Mouse (Mus musculus) heart, embryonic 15.5 days (tissue): ENCODE results near the gene Ndufb6. TPM values are rescaled to one million over a fixed set of nuclear protein-coding genes. Genes with fewer than 3 reads are reported as not detected.

Experiments used
- ATAC-seq: fragments of 200-750 bp; cut with Nextera tagmentation; replicated peaks from 2 replicates; pipeline ENCODE4 v1.8.0; 2017; ENCODE audit warnings: low read depth, moderate TSS enrichment; ENCODE audit not compliant: insufficient number of reproducible peaks, insufficient read depth, low FRiP score
- H3K27ac ChIP-seq: fragments of 300-500 bp; sonication (generic); 2 replicates; pipeline ENCODE4 v1.5.1; 2015; ENCODE audit warnings: mild to moderate bottlenecking, inconsistent platforms
- H3K27me3 ChIP-seq: fragments of 300-500 bp; sonication (generic); 2 replicates; pipeline ENCODE4 v1.6.1; 2015; ENCODE audit warnings: inconsistent platforms
- H3K36me3 ChIP-seq: fragments of 300-500 bp; sonication (generic); 2 replicates; pipeline ENCODE4 v1.6.1; 2015; ENCODE audit warnings: mild to moderate bottlenecking, inconsistent platforms
- H3K4me1 ChIP-seq: fragments of 300-500 bp; sonication (generic); replicated peaks from 2 replicates; pipeline ENCODE4 v1.6.1; 2015; ENCODE audit warnings: inconsistent platforms
- H3K4me2 ChIP-seq: fragments of 300-500 bp; sonication (generic); 2 replicates; pipeline ENCODE4 v1.6.1; 2015; ENCODE audit warnings: inconsistent platforms, mild to moderate bottlenecking, moderate library complexity
- H3K4me3 ChIP-seq: fragments of 300-500 bp; sonication (generic); 2 replicates; pipeline ENCODE4 v1.5.1; 2015; ENCODE audit warnings: mild to moderate bottlenecking, inconsistent platforms
- H3K9ac ChIP-seq: fragments of 300-500 bp; sonication (generic); 2 replicates; pipeline ENCODE4 v1.6.1; 2015; ENCODE audit warnings: mild to moderate bottlenecking, inconsistent platforms
- H3K9me3 ChIP-seq: fragments of 300-500 bp; sonication (generic); replicated peaks from 2 replicates; pipeline ENCODE4 v1.6.1; 2016; ENCODE audit warnings: inconsistent platforms
- WGBS: fragments of 180-500 bp; shearing (Covaris S2); methylation state at CpG from one replicate; pipeline ENCODE4 v1.1.7; 2015; ENCODE audit warnings: mixed read lengths; 5-methylcytosine and 5-hydroxymethylcytosine counted together
- polyA plus RNA-seq: library from polyadenylated mRNA; unstranded; fragments of >200 nt; fragmentation: Nextera tagmentation; extraction: Ambion mirVana; gene quantifications from 2 replicates; pipeline ENCODE4 v1.2.1, GENCODE M21; 2015

Ndufb6 gene
- polyA plus RNA-seq, 1 experiment from 2014 or later, result 594 TPM

DNA sequence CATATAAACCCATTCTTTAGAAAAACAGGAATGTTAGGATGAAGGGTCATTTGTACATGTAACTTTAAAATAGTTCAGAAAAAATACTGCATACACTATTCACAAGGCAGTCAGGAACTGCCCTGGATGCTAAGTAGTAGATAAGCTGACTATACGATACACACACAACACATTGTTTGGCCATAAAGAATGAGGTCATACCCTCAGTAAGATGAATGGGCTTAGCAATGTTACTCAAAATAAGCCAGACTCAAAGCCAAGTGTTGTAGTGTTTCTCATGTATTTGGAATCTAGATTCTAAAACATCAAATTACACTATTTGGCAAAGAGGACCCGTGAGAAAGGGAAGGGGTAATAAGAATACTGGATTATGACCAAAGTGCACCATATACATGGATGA, 25.5 kb downstream of the Ndufb6 start:
- H3K4me2 ChIP-seq, result no peak overlapping the region
- H3K36me3 ChIP-seq, result peaks cover 7% of the 10 kb centered on the region; the same call in 1 of the 2 replicates
- H3K9me3 ChIP-seq, result no peaks in the 10 kb centered on the region
- no peak overlapping the region for H3K27ac ChIP-seq
- no peak for ATAC-seq
- no peaks in the 10 kb centered on the region for H3K27me3 ChIP-seq
- H3K4me3 ChIP-seq, result no peak overlapping the region
- 36% methylated on average over 2 of the region's 2 CpGs for WGBS
- no peaks in the 10 kb centered on the region for H3K4me1 ChIP-seq
- no peak overlapping the region for H3K9ac ChIP-seq

DNA sequence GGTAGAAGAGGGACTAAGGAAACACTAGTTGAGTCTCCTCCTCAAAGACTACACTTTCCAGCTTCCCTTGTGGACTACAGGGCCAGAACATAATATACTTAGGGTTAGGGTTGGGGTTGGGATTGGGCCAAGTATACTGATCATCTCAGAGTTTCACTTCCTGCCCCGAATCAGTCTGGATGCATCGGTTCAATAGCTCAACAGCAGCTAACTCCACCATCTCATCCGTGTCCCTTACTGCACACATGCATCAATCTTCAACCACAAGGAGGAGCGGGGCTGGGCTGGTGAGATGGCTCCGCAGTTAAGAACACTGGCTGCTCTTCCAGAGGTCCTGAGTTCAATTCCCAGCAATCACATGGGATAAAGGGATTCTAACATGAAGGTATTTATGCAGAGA, 28.2 kb downstream of the Ndufb6 start:
- no peaks in the 10 kb centered on the region for H3K27me3 ChIP-seq
- no peak overlapping the region for H3K9ac ChIP-seq
- ATAC-seq, result no peak
- H3K9me3 ChIP-seq, result no peaks in the 10 kb centered on the region
- no peak overlapping the region for H3K4me3 ChIP-seq
- 91% methylated on average over 5 of the region's 5 CpGs for WGBS
- H3K36me3 ChIP-seq, result no peaks in the 10 kb centered on the region
- no peak overlapping the region for H3K4me2 ChIP-seq
- H3K27ac ChIP-seq, result no peak overlapping the region
- no peaks in the 10 kb centered on the region for H3K4me1 ChIP-seq

DNA sequence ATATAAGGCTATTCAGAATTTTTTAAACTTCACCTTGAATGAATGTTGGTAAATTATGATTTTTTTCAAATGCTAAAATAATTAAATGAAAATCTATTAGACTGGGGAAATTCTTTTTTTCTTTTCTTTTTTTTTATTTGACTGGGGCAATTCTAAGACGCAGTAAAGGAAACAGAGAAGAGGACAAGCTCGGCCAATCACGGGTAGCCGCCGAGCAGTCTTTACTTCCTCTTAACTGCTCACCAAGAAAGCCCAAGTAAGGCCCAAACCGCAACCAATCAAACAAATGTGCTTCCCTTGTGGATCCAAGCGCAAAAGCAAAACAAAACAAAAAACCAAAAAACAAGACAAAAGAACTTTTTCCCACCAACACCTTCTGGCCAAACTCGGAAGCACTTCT, 35.2 kb downstream of the Ndufb6 start:
- Histone ChIP-seq H3K4me3 (no peak overlapping the region), H3K27me3 (no peaks in the 10 kb centered on the region), H3K9ac (no peak overlapping the region), H3K27ac (no peak overlapping the region), H3K36me3 (no peaks in the 10 kb centered on the region), H3K4me2 (no peak overlapping the region), H3K9me3 (no peaks in the 10 kb centered on the region), H3K4me1 (peaks cover 5% of the 10 kb centered on the region)
- no peak for ATAC-seq
- WGBS, result 74% methylated on average over 8 of the region's 8 CpGs

DNA sequence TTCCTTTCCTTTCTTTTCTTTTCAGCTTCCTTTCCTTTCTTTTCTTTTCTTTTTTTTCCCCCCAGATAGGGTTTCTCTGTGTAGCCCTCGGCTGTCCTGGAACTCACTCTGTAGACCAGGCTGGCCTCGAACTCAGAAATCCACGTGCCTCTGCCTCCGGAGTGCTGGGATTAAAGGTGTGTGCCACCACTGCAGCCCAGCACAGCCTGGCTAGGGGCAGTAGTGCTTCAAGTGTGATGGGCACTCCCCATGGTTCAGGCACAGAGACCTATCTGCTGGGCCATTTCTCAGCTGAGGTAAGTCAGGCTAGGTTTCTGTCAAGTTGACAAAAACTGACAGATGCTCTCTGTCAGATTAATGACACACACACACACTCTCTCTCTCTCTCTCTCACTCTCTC, 36.2 kb downstream of the Ndufb6 start:
- no peak for ATAC-seq
- 80% methylated on average over 4 of the region's 4 CpGs for WGBS
- H3K4me2 ChIP-seq, result no peak overlapping the region
- H3K9me3 ChIP-seq, result no peaks in the 10 kb centered on the region
- no peaks in the 10 kb centered on the region for H3K27me3 ChIP-seq
- no peak overlapping the region for H3K4me3 ChIP-seq
- no peak overlapping the region for H3K27ac ChIP-seq
- no peak overlapping the region for H3K9ac ChIP-seq
- H3K4me1 ChIP-seq, result peaks cover 11% of the 10 kb centered on the region
- no peaks in the 10 kb centered on the region for H3K36me3 ChIP-seq

DNA sequence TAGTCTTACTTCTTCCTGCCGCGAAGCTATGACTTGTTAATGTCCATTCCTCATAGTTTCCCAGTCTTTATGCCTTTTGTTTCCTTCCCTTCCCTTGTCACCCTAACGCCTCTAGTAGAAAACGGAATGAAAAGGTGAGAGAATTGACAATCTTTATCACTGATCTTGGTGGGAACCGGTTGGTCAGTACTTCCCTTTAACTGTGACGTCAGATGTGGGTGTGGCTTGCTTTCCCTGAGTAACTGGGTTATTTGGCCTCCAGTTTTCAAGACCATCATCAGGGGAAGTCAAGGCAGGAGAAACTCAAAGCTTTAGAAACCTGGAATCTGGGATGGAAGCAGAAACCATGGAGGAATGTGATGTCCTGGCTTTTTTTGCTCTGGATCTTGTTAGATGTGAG, 37.3 kb downstream of the Ndufb6 start:
- no peaks in the 10 kb centered on the region for H3K9me3 ChIP-seq
- no peak for ATAC-seq
- no peak overlapping the region for H3K9ac ChIP-seq
- no peaks in the 10 kb centered on the region for H3K27me3 ChIP-seq
- peaks cover 11% of the 10 kb centered on the region for H3K4me1 ChIP-seq
- no peak overlapping the region for H3K27ac ChIP-seq
- no peak overlapping the region for H3K4me3 ChIP-seq
- no peak overlapping the region for H3K4me2 ChIP-seq
- H3K36me3 ChIP-seq, result no peaks in the 10 kb centered on the region
- 50% methylated on average over 6 of the region's 6 CpGs for WGBS

DNA sequence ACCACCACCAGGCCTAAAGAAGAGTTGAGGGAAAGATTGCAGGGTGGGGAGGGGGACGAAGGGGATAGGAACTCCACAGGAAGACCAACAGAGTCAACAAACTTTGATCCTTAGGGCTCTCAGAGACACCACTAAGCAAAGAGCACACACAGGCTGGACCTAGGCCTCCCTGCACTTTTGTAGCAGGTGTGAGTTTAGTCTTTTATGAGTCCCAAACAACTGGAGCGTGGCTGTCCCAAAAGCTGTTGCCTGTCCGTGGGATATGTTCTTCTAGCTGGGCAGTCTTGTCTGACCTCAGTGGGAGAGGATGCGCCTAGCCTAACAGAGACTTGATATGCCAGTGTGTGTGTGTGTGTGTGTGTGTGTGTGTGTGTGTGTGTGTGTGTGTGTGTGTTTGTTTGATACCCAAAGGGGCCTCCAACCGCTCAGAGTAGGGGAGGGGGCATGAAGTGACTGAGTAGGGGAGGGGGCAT, 38.9 kb downstream of the Ndufb6 start:
- no peaks in the 10 kb centered on the region for H3K9me3 ChIP-seq
- peak overlapping the region; percentile 59 for H3K9ac ChIP-seq
- H3K27me3 ChIP-seq, result no peaks in the 10 kb centered on the region
- no peaks in the 10 kb centered on the region for H3K36me3 ChIP-seq
- H3K4me1 ChIP-seq, result peaks cover 11% of the 10 kb centered on the region
- peak overlapping the region; percentile 72 for H3K4me2 ChIP-seq
- ATAC-seq, result no peak
- H3K4me3 ChIP-seq, result peak overlapping the region; percentile 66
- 58% methylated on average over 5 of the region's 5 CpGs for WGBS
- peak overlapping the region; percentile 17; the same call in 1 of the 2 replicates for H3K27ac ChIP-seq

DNA sequence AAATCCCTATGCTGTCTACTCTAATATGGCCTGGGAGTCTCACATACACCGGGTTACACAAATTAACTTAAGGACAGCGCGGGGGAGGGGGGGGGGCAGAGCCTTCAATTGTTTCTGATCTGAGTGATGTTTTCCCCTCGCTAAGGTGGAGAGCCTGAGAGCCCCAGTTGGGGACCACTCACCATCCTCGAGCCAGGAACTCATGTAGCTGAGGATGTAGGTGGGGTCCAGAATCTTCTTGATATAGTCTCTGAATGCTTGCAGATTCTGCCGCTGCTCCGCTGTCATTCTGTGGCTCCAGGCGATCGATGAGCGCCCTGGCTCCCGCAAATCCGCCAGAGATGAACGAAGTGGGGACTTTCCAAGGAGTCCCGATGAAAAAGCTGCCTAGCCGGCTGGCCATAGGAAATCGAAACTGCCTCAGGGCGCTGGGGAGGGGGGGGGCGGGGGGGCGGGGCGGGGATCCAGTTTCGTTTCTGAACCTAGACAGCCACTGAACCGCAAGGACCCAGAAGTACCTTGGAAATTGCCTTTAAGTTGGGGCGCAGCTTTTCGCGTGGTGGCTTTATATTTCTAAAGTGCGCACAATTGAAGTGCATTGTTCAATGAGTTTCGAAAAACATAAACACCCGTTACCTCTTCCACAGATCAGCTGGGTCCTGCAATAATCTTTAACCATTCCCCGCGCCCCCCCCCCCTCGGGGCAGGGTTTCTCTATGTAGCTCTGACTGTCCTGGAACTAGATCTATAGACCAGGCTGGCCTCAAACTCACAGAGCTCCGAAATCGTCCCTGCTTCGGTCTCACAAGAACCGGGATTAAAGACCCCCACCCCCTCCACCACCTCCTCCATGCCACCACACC, 39.6 kb downstream of the Ndufb6 start, which contains the start of gene Ddx58:
Gene Ddx58 (minus strand): TSS at position 420 of the 863 bp plus-strand sequence.
- WGBS, result 2% methylated on average over 35 of the region's 35 CpGs
- Histone ChIP-seq H3K4me1 (peaks cover 11% of the 10 kb centered on the region), H3K9me3 (no peaks in the 10 kb centered on the region), H3K27ac (peak within 1 kb of the TSS; percentile 74), H3K4me2 (peak within 1 kb of the TSS; percentile 72), H3K36me3 (no peaks in the 10 kb centered on the region), H3K4me3 (peak within 1 kb of the TSS; percentile 66), H3K9ac (peak within 1 kb of the TSS; percentile 59), H3K27me3 (no peaks in the 10 kb centered on the region)
- ATAC-seq, result peak; percentile 68

DNA sequence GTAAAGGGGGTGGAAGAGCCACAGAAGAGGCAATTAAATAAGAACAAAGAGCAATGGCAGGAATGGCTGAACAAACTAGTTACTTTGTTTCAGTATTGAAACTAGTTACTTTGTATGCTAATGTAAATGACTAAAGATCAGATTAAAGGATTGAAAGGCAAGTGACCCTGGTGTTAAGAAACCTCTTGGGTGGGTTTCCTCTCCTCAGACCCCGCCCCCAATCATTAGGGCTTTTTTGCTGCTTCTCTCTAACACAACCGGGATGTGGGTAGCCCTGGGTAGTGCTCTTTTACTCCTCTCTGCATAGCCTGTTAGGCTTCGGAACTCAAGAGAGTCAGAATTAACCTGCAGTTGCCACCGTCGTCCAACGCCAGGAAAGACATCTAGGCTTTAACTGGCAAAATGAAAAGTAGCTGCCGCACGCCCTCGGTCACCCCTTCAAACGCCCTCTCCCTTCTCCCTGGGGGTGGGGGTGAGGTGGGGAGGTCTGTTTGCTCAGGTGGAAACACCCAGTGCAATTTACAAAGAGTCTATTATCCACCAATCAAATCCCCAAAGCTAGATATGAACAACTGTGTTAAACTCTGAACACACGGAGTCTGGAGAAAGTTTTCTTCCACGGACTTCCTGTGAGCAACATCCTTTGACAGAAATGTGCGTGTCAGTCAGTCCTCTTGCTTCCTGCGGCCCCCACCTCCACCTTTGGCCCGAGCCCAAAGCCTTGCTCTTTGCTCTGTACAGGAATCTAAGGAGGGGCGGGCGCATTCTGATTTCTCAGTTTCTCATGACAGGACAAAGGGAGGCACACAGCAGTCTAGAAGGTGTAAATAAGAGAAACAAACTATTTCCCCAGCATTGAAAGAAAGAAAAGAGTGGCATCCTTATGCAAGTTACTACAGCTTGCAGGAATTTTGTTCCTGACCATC, 40.5 kb downstream of the Ndufb6 start:
- peak overlapping the region; percentile 72 for H3K4me2 ChIP-seq
- peak overlapping the region; percentile 59 for H3K9ac ChIP-seq
- peak overlapping the region; percentile 66 for H3K4me3 ChIP-seq
- WGBS, result 2% methylated on average over 17 of the region's 17 CpGs
- no peaks in the 10 kb centered on the region for H3K9me3 ChIP-seq
- no peaks in the 10 kb centered on the region for H3K27me3 ChIP-seq
- peaks cover 11% of the 10 kb centered on the region for H3K4me1 ChIP-seq
- peak; percentile 76; the same call in 1 of the 2 replicates for ATAC-seq
- H3K27ac ChIP-seq, result peak overlapping the region; percentile 74
- no peaks in the 10 kb centered on the region; the same call in 1 of the 2 replicates for H3K36me3 ChIP-seq

DNA sequence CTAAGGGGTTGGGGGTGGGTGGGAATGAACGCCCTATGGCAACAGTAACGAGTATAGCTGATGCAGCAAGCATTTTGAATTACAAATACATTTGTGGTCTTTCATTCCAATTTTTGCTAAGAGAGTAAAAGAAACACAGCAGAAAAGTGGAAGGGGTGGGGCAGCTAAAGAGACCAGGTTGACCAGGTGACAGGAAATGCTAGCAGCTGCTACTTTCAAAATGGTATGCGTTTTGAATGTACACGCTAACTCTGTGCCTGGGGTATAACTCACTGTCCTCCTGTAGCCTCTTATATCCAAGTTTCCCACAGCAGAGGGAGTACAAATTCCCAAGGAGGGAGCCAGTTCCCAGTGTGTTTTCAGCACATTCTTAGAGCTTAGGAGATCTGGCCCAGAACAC, 42.4 kb downstream of the Ndufb6 start:
- H3K36me3 ChIP-seq, result no peaks in the 10 kb centered on the region; the same call in 1 of the 2 replicates
- H3K27me3 ChIP-seq, result no peaks in the 10 kb centered on the region
- no peaks in the 10 kb centered on the region for H3K9me3 ChIP-seq
- ATAC-seq, result no peak
- WGBS, result 80% methylated on average over 4 of the region's 4 CpGs
- H3K4me2 ChIP-seq, result no peak overlapping the region
- H3K4me1 ChIP-seq, result peaks cover 11% of the 10 kb centered on the region
- no peak overlapping the region for H3K9ac ChIP-seq
- H3K27ac ChIP-seq, result no peak overlapping the region
- H3K4me3 ChIP-seq, result no peak overlapping the region

DNA sequence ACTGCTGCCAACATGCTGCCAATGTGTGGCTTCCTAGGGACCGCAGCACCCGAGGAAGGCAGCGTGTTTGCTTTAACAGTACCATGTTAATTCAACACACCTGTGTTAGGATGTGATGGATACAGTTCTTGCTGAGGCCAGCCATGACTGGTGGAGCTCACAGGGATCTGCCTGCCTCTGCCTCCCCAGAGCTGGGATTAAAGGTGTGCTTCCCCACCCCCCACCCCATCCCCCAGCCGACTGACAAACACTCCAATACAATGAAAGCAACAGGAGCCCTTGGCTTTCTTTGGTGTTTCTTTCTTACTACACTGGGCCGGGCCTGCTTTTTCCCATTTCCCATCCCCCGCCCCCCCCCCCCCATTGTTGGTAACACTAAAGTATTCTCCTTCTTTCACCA, 45.0 kb downstream of the Ndufb6 start:
- 78% methylated on average over 6 of the region's 6 CpGs for WGBS
- no peak for ATAC-seq
- no peak overlapping the region for H3K4me3 ChIP-seq
- H3K9me3 ChIP-seq, result no peaks in the 10 kb centered on the region
- 0 out of 2 replicates have a peak, but pooled peaks cover 6% of the 10 kb centered on the region for H3K4me1 ChIP-seq
- H3K9ac ChIP-seq, result no peak overlapping the region
- H3K36me3 ChIP-seq, result no peaks in the 10 kb centered on the region; the same call in 1 of the 2 replicates
- no peak overlapping the region for H3K4me2 ChIP-seq
- no peaks in the 10 kb centered on the region for H3K27me3 ChIP-seq
- no peak overlapping the region for H3K27ac ChIP-seq

DNA sequence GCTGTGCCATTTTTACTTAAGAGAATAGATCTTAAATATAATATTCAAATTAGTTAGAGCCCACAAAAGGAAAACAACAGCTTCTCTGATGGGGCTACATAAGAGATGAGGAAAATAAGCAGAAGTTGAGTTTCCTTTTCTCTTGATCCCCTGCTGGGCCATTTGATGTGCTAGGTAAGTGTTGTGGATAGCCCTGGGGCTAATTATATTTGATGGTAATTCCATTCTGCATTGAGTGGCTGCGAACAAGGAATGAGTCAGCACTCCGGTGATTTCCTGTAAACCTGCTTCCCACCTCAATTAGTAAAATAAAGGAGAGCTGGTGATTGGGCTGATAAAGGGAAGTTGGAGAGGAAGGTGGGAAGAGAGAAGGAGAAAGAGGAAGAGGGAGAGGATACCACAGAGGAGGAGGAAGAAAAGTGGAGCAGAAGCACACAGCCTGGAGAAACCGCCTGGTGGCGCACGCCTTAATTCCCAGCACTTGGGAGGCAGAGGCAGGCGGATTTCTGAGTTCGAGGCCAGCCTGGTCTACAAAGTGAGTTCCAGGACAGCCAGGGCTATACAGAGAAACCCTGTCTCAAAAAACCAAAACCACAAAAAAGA, 46.1 kb downstream of the Ndufb6 start:
- WGBS, result 90% methylated on average over 7 of the region's 7 CpGs
- Histone ChIP-seq H3K4me2 (no peak overlapping the region), H3K27me3 (no peaks in the 10 kb centered on the region), H3K9me3 (no peaks in the 10 kb centered on the region), H3K9ac (no peak overlapping the region), H3K27ac (no peak overlapping the region), H3K36me3 (no peaks in the 10 kb centered on the region; the same call in 1 of the 2 replicates), H3K4me3 (no peak overlapping the region), H3K4me1 (no peaks in the 10 kb centered on the region)
- no peak for ATAC-seq
